Mouse (Mus musculus) monocyte, adult 5-6 weeks (primary cell): ENCODE data around the gene Ripor1. TPM values are rescaled to one million over a fixed set of nuclear protein-coding genes. Genes with fewer than 3 reads are reported as not detected.

ENCODE experiments used
- ATAC-seq: fragments of 153-309, 156-312 bp; replicated peaks from 2 replicates; pipeline ENCODE4 v1.8.0; 2017; ENCODE audit warnings: mild to moderate bottlenecking; ENCODE audit not compliant: low TSS enrichment, insufficient number of reproducible peaks, severe bottlenecking, poor library complexity, low FRiP score
- total RNA-seq: library from RNA; stranded (forward); fragments of 200-1000, 200-491, 200-594 nt; gene quantifications from 3 replicates; pipeline ENCODE4 v1.2.3, GENCODE M21; 2017

Gene Ripor1
- total RNA-seq, 1 experiment from 2014 or later: 1.2 TPM

DNA sequence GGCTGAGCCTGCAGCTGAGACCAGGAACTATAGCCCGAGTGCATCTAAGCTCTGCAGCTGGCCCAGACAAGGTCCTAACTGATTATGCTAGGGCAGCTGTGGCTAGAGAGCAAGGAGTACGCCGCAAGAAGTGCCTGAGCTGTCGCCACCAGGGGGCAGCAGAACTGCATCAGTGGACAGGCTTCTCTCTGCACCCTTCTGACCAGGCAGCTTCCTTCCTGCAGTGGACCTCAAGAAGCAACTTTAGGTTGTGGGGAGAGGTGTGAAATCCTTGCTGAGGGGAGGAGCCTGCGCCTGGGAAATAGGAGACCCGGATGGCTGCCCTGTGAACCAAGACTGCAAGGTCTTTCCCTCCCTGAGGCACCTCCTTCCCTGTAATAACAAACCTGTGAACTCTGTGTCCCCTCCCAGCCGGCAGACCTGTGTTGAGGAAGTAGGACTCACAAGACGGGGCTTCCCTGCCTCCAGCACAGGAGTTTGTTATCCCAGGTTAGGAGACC is 17.4 kb downstream of the Ripor1 start:
- ATAC-seq: peak; percentile 84

DNA sequence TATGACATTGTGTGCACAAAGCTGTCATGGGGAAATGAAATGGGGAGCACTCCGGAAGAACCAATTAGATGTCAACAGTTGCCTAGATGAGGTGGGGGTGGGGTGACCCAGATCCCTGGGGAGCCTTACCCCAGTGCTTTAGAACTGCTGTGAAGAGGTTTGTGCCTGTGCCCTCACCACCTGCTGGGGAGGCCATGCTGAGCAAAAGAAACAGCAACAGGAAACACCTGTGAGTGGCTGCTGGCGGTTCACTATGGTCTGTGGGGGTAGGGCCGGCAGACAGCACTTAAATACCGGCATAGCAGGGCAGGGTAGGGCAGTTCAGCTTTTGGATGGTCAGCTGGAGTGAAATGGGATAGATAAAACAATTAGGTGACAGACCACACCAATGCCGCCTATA is 18.1 kb downstream of the Ripor1 start:
- peak; percentile 28 for ATAC-seq

DNA sequence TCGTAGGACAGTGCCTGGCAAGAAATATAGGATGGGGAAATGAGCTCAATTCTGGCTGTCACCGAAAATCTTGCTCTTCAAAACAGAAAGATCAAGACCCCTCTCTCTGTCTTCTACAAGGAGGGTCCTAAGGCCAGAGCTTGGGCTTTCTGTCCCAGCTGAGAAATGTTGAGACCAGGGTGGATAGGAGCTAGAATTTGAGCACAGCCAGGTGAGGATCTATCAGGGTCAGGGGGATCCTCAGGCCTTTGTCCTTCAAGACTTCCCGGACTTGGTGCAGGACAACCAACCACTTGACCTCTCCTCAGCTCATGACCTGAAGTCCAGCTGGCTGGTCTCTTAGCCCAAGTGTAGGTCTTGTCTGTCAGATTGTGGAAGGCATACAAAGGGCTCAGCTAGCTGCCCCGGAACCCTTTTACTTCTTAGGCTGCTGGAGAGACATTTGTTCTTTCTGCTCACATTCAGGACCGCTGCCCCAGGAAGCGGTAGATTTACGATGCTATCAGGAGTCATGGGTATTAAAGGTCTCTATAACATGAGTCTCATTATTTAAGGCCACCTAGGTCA is 18.7 kb downstream of the Ripor1 start:
- ATAC-seq: no peak

DNA sequence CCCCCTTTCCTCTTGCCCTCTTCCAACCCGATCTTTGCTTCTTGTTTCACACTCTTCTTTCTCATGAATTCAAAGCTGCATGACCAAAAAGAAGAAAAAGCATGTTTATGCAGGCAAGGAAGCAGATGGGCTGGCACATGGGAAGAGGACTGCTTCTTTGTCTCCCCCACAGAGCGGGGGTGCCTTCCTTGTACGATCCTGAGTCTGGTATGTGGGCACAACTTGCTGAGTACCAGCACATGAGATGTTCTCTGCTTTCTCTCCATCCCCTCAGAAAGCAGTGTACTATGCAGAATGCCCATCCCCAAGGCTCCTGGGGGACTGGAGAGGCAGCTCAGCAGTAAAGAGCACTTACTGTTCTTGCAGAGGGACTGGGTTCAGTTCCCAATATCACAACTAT is 19.3 kb downstream of the Ripor1 start:
- no peak for ATAC-seq

DNA sequence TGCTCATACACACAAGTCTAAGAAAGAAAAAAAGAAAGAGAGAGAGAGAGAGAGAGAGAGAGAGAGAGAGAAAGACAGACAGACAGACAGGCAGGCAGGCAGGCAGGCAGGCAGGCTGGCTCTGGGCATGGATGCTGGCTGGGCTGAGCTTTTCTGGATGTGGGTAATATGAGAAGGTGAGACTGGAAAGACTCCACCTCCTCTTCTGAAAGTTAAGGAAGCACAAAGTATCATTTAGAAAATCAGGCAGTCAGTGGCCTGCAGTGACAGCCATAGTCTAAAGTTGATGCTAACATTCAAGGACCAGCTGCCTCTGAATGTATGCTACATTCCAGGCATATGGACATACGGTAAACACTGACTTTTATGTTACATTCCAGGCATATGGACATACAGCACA is 19.8 kb downstream of the Ripor1 start:
- no peak for ATAC-seq

DNA sequence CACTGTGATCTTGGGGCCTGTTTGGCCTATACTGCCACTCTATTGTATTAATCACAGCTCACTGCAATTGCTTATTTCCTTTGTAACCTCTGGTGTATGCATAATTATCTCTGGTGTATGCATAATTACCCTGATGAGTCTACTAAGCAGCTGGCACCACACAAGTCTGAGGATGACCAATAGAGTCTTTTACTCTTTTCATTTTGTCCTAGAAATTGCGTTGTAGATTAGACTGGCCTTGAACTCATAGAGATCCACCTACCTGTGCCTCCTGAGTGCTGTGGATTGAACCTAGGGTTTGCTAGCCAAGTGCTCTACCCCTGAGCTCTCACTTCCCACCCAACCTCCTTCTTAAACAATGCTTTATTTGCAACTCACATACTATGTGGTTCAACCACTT is 21.0 kb downstream of the Ripor1 start:
- no peak for ATAC-seq

DNA sequence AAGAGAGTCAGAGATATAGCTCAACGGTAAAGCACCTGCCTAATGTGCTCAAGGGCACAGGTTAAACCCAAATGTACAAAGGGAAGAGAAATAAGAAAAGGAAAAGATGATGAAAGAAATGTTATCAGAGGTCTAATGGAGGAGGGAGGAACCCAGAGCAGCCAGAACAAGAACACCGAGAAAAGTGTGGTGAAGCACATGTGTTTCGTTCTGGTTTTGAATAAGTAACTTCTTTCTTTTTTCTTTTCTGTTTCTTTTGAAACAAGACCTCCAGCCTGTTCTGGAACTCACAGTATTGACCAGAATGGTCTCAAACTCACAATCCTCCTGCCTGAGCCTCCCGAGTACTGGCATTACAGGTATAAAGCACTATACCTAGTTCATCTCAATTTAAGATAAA is 24.3 kb downstream of the Ripor1 start:
- ATAC-seq: no peak

DNA sequence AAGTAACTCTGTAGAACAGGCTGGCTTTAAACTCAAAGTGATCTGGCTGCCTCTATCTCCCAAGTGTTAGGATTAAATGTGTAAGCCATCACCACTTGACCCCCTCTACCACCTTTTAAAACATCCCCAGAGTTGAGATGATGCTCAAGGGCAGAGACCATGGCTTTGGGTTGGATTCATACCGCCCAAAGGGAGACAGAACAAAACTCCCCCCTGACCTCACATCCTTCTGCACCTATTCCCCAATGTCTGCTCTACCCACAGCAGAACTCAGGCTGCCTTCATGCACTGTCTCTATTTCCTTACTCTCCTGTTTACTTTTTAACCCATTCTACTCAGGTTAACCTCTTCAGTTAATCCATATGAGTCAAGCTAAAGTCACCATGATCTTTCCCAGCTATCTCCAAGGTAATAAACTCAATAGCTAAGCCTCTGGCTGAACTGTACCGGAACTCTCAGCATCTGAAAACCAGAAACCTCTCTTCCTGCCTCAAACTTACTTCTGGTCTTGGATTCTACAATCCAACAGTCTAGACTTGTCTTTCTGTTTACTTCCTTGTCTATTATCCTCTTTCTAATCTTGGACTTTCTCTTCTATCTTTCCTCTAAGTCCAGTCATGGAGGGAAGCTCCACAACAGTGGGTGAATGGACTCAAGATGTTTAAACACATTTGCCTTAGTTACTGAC is 29.9 kb downstream of the Ripor1 start:
- no peak for ATAC-seq

DNA sequence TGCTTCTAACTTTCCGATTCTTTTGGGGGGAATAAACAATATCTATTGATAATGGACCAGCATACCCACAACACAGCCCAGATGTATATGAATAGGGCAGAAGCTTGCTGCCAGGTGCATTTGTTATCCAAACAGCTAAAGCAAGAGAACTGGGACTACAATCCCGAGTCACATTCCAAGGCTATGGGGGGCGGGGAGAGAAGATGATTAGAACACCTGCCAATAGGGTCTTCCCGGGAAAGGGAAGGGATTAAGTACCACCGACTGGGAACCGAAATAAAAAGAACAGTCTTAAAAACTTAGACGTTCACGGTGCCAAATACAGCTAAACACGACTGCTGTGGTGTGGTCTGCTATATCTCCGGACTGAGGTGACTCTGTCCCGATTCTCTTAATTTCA is 30.4 kb downstream of the Ripor1 start:
- ATAC-seq: no peak

DNA sequence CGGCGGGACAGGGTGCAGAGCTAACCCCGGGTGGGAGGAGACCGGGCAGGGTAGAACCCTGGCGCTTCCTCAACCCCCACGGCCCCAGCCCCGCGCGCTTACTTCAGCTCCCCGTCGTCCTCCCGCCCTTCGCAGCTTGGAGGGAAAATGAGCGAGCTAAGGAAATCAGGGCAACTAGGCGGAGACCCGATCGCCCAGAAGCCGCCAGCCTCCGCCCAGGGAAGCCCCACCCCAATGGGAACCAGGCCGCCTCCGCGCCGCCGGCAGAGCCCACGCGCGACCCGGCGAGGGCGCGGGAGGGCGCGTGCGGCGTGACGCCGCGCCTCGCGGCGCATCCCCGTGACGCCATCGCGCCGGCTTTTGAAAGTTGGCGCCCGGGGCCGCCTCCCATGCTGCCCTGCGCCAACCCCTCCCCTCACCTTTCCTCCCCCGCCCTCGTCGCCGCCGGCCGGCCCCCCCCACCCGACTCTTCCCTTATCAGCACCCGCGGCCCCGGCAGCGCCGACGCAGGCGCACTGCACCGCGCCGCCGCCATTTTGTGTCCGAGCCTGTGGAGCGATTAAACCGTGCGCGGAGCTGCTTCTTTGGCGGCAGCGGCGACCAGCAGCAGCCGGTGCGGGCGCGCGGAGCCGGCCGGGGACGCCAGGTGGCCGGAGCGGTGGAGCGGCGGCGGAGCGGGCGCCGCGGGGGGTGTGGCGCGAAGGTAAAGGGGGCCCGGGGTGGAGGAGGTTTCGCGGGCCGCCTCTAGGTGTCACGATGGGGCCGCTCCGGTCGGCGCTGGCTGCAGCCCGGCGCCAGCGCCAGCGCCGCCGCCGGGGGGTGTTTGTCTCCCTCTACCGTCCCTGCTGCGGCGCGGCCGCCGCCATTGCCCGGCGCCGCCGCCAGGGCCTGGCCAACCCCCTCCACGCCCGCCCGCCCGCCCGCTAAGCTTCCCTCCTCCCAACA is 31.2 kb downstream of the Ripor1 start, which contains the start of gene Ctcf:
Gene Ctcf (plus strand): TSS at position 551 of the 945 bp plus-strand sequence.
- peak; percentile 77 for ATAC-seq

DNA sequence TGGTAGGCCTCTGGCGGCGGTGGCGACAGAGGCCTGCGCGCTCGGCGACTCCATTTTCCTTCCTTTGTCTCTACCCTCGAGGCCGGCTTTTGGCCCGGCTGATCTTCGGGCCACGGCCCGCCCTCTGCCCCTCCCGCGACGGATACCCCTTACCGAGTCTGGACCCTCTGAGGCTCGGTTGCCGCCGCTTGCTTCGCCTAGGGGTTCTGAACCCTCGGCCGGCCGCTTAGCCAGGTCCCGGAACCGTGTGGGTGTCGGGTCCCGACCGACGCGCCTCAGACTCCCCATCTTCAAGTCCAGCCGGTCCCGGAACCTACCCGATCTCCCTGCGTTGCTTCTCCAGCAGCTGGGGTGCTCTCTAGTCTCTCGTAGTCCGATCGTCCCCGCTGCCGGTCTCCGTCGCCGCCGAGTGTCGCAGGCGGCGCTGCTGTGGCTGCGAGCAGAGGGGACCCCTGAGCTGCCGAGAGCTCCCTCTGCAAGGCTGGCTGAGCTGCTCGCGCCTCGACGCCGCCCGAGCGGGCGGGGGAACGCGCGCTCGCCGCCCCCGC is 32.0 kb downstream of the Ripor1 start, which contains the start of gene Agrp:
Gene Agrp (minus strand): TSS at position 431 of the 548 bp plus-strand sequence.
- peak; percentile 29 for ATAC-seq

DNA sequence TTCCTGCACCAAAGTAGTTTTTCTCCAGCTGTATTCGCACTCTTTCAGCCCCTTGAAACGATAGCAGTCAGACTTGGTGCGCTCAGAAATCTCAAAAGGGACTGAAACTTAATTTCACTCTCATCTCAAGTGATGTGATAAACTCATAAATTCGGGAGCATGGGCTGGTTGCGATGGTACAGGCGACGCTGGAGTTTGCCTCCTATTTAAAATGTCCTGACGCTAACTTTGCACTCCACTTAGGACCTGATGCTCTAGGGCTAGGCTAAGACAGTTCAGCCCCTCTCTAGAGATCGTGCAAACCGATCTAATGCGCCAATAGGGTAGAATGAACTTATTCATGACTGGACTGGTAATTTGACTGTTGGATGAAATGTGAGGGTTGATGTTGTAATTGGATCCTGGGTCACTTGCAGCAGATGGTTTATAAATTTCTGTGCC is 32.6 kb downstream of the Ripor1 start:
- peak; percentile 14; the same call in 1 of the 2 replicates for ATAC-seq

DNA sequence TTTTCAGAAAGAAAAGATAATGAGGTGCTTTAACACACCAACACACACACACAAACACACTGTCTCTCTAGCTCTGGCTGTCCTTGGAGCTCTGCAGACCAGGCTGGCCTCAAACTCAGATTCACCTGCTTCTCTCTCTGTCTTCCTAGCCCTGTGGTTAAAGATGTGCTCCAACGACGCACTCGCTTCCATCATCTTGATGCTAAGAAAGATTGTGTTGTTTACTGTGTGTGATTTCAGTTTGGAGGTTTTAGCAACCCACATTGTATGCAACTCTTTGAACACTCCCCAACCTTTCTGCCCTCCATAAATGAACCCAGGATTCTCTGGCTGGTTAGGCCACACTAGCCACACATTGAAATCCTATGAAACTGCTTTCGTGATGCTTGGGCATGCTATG is 33.5 kb downstream of the Ripor1 start:
- no peak for ATAC-seq

DNA sequence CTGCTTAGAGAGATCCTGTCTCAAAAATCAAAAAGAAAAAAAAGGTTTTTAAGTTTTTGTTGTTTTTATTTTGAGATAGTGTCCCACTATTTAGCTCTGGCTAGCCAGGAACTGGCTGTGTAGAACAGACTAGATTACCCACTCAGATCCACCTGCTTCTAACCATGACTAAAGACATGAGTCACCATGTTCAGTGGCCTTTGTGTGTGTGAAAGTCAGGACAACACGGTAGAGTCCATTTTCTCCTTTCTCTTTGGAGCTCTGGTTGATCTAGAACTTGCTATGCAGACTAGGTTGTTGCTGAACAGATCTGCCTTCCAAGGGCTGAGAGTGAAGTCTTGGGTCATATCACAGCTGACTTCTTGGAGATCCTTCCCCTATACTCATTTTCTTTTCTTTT is 34.8 kb downstream of the Ripor1 start:
- ATAC-seq: no peak

DNA sequence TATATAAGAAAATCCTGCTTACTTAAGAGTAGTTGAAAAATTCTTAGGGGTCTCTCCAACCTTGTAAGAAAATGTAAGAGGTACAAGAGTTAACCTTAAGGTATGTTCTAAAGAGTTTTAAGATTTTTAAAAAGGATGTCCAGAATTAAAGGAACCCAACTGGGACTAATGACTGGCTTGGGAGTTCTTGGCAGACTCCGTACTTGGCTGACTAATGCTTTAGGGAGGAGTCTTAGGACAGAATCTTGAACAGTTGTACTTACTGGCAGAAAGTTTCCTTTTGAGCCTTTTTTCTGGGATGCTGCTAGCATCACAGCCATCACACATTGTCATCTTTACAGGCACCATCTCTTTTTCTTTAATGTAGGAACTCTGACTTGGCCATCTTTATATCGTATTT is 35.5 kb downstream of the Ripor1 start:
- no peak for ATAC-seq

DNA sequence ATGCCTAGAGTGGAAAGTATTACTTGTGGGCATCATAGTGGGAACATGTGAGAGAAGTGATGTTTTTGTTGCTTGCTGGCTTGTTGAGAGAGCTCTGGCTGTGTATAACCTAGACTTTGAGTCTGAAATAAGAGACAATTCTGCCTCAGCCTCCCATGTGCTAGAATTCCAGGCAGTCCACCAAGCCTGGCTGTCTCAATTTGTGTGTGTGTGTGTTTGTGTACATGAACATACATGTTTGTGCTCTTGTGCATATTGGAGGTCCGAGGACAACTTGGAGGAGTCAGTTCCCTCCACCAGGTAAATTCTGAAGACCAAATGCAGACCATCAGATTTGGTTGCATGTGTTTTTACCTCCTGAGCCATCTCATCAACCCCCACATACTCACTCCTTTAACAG is 40.1 kb downstream of the Ripor1 start:
- ATAC-seq: no peak

DNA sequence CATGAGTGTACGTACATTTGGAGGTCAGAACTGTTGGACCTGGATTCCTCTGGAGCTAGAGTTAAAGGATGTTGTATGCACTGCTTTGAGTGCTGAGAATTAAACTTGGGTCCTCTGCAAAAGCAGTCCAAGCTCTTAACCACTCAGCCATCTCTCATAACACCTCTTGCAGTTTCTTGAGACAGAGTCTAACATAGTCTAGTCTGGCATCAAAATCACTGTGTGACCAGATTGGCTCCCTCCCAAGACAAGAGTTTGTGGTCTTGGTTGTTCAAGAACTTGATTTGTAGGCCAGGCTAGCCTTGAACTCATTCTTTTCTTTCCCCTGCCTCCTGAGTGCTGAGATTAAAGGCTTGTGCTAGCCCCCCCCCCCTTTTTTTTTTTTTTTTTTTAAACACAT is 43.9 kb downstream of the Ripor1 start:
- ATAC-seq: no peak

DNA sequence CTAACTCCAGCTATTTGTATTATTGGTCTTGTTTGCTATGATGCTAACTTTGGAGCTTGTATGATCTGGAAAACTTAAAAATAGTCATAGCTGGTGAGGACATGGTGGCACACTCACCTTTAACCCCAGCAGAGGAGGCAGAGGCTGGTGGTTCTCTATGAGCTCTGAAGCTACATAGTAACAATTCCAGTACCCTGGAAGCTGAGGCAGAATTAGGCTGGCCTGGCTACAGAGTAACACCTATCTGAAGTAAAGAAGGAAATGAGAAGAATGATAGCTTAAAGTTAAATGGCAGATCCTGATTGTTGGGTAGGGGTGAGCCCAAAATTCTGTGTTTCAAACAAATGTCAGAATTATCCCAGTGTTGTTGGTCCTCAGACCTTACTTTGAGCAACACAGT is 52.6 kb downstream of the Ripor1 start:
- ATAC-seq: no peak

DNA sequence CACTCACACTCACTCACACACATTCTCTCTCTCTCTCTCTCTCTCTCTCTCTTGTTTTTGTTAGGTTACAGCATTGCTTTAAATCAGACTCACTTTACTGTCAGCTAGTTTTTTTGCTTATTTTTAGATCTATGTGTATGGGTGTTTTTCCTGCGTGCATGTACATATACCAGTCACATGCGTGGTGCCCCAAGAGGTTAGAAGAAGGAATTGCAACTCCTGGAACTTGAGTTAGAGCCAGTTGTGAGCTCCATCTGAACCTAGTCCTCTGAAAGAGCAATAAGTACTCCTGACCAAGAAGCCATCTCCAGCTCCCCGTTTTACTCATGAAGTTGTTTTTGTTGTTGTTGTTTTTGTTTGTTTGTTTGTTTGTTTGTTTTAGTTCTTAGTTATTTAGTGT is 56.1 kb downstream of the Ripor1 start:
- peak; percentile 63; the same call in 1 of the 2 replicates for ATAC-seq
